Mouse (Mus musculus) liver, adult 2 months (tissue): ENCODE results near the gene Arhgap45.

Experiments
- CTCF ChIP-seq: fragments of 200-500 bp; IDR thresholded peaks from 2 replicates; pipeline ENCODE4 v1.5.1; 2011; ENCODE audit warnings: low read depth, low read length, control low read depth
- POLR2A ChIP-seq: fragments of 200-500 bp; IDR thresholded peaks from 2 replicates; pipeline ENCODE4 v1.6.1; 2011; ENCODE audit warnings: low read length, control low read depth; ENCODE audit not compliant: insufficient read depth; ENCODE audit errors: extremely low read depth

GRCm38 (mm10) chr10:80050885-80051617 lies 34.6 kb downstream of the Arhgap45 start:
- TF ChIP-seq CTCF (no peak), POLR2A (no peak)
